In genomic region chr8:125285966-125286681, GRCm38 (mm10) we compare ENCODE assay signal across 8 mouse cellular contexts.
DNase-seq lines count a peak whose midpoint lies in the region; ATAC-seq lines count a peak whose summit lies in the region.

No protein-coding gene starts in this region.

- H3K27me3 ChIP-seq in heart, embryonic 10.5 days (ENCODE audit: insufficient read depth, poor library complexity, severe bottlenecking), result no peaks in the 10 kb centered on the region
- peaks cover 3% of the 10 kb centered on the region; the same call in 1 of the 2 replicates for H3K27me3 ChIP-seq in limb, embryonic 12.5 days

- H3K4me2 ChIP-seq in limb, embryonic 12.5 days, result no peak overlapping the region

- peak overlapping the region; percentile 86 for H3K27ac ChIP-seq in heart, embryonic 10.5 days
- H3K27ac ChIP-seq in limb, embryonic 12.5 days, result peak overlapping the region; percentile 51; the same call in 1 of the 2 replicates

- no peak overlapping the region for H3K4me3 ChIP-seq in heart, embryonic 10.5 days
- no peak overlapping the region for H3K4me3 ChIP-seq in limb, embryonic 12.5 days (replicated peaks)

- ATAC-seq in limb, embryonic 12.5 days (ENCODE audit: insufficient number of reproducible peaks, insufficient read depth, low FRiP score, low TSS enrichment, low read depth), result no peak

- WGBS in heart, embryonic 10.5 days, result 35% methylated on average over 12 of the region's 12 CpGs
- whole genome bisulfite sequencing in limb, embryonic 12.5 days, result 69% methylated on average over 12 of the region's 12 CpGs

- peak; percentile 34 for DNase-seq in left cerebral cortex, postnatal 4 days
- DNase-seq in left cerebral cortex, adult 11 months (ENCODE audit: low spot score), result no peak
- peak; percentile 72 for DNase-seq in brain, adult 2 months (ENCODE audit: low read depth, low spot score)
- peak; percentile 78 for DNase-seq in heart, embryonic 10.5 days (ENCODE audit: low spot score)
- peak; percentile 90 for DNase-seq in skeletal muscle tissue, adult 2 months (ENCODE audit: low read depth, low spot score)
- DNase-seq in layer of hippocampus, postnatal 25 days (ENCODE audit: extremely low spot score in 1 of 2, low spot score in 1 of 2), result no peak
- DNase-seq in layer of hippocampus, postnatal 36 days, result no peak

- intact Hi-C loops in left cerebral cortex, postnatal 4 days (cut with DNase I), result no loop called here

- H3K9me3 ChIP-seq in heart, embryonic 10.5 days, result no peaks in the 10 kb centered on the region
- peaks cover 4% of the 10 kb centered on the region; the same call in 1 of the 2 replicates for H3K9me3 ChIP-seq in limb, embryonic 12.5 days

- peaks cover 67% of the 10 kb centered on the region for H3K4me1 ChIP-seq in heart, embryonic 10.5 days
- H3K4me1 ChIP-seq in limb, embryonic 12.5 days (replicated peaks), result peaks cover 44% of the 10 kb centered on the region

- H3K9ac ChIP-seq in limb, embryonic 12.5 days (replicated peaks), result no peak overlapping the region

- no peaks in the 10 kb centered on the region for H3K36me3 ChIP-seq in heart, embryonic 10.5 days
- H3K36me3 ChIP-seq in limb, embryonic 12.5 days, result no peaks in the 10 kb centered on the region

Comparison
In these comparisons a context has a peak if more than half of its experiments do, and no peak if none do; other contexts are left out.
1. DNase-seq: peak in left cerebral cortex, postnatal 4 days (single experiment), brain, adult 2 months (single experiment), heart, embryonic 10.5 days (single experiment) and skeletal muscle tissue, adult 2 months (single experiment); none in left cerebral cortex, adult 11 months (single experiment), layer of hippocampus, postnatal 25 days (0 of 2) and layer of hippocampus, postnatal 36 days (0 of 2).